Mouse (Mus musculus) sigmoid colon, adult 10 weeks (tissue): ENCODE results near the gene Cd300e. TPM values are rescaled to one million over a fixed set of nuclear protein-coding genes. Genes with fewer than 3 reads are reported as not detected.

Source experiments
- polyA plus RNA-seq: library from polyadenylated mRNA; stranded (reverse); fragments of 350-450 nt; fragmentation: Illumina TruSeq; extraction: RNeasy Lipid Tissue Mini Kit (QIAGEN cat#74804); gene quantifications from one replicate; pipeline ENCODE4 v1.2.3, GENCODE M21; 2014; ENCODE audit warnings: low read depth, low replicate concordance

Gene Cd300e
- 2.1 TPM for polyA plus RNA-seq

DNA sequence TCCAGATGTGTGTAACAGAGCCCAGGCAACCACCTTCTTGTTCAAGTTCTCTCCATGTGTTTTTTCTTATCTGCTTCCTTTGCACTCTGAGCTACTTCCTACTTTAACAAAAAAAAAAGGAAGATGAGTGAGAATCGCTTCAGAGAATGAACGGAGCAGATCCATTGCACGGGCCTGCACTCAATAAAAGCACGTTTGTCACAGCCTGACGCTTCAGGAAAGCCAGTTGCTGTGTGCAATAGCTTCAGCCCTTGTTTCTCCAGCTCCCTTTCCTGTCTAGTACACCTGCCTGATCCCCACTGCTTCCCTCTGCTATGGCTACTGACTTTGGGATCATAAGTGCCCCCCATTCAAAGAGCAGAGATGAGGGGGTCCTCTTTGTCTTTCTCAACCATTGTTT, at the start of gene Cd300e:
Gene Cd300e (minus strand): TSS at position 101 of the 400 bp plus-strand sequence.

DNA sequence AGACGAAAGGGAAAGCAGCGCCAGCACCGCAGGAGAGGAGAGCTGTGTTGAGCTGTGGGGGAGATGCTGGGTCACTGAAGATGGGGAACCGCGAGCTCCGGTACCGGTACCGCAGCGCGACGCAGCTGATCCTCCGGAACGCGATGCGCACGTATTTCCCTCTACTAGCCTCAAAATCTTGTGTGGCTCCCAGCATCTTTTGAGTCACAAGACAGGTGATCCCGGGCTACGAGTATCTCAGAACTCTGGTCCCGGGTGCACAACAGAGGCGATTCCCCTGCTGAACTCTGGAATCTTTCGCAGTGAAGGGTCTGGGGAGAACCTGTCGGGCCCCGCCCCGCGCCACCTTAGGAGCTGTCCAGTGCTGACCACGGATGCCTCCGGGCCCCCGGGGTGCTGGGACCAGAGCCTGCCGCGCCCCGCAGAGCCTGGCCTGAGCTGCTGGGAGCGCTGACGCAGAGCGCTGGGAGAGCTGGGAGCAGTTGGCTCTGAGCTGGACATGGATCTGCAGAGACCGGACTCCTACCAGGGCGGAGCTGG, 29.5 kb upstream of the Cd300e start, which contains the start of gene Rab37:
Gene Rab37 (plus strand): TSS at position 70 of the 540 bp plus-strand sequence.

DNA sequence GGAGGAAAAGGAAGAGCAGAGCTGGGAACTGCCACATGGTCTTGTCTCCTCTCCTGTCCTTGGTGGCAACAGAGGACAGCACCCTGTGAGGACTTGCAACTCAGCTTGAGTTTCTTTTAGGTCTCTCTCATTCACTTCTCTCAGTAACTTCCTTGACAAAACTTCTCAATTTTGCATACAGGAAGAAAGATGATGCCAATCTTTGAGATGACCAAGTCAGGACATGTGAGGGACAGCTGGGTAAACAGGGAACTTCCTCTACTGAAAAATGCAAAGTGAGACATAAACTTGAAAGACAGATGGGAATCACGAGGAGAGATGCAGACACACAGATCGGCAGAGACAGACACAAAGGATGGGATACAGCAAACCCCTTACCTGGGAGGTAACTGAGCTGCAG, 13.7 kb downstream of the Cd300e start, which contains the start of gene Cd300ld3:
Gene Cd300ld3 (minus strand): TSS at position 151 of the 400 bp plus-strand sequence.

DNA sequence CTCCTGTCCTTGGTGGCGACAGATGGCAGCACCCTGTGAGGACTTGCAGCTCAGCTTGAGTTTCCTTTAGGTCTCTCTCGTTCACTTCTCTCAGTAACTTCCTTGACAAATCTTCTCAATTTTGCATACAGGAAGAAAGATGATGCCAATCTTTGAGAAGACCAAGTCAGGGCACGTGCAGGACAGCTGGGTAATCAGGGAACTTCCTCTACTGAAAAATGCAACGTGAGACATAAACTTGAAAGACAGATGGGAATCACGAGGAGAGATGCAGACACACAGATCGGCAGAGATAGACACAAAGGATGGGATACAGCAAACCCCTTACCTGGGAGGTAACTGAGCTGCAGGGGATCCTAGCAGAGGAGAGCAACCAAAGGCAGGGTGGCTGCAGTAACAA, 24.3 kb downstream of the Cd300e start, which contains the start of gene Cd300ld5:
Gene Cd300ld5 (minus strand): TSS at position 101 of the 400 bp plus-strand sequence.

DNA sequence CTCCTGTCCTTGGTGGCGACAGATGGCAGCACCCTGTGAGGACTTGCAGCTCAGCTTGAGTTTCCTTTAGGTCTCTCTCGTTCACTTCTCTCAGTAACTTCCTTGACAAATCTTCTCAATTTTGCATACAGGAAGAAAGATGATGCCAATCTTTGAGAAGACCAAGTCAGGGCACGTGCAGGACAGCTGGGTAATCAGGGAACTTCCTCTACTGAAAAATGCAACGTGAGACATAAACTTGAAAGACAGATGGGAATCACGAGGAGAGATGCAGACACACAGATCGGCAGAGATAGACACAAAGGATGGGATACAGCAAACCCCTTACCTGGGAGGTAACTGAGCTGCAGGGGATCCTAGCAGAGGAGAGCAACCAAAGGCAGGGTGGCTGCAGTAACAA, 35.1 kb downstream of the Cd300e start, which contains the start of gene Cd300ld4:
Gene Cd300ld4 (minus strand): TSS at position 101 of the 400 bp plus-strand sequence.

DNA sequence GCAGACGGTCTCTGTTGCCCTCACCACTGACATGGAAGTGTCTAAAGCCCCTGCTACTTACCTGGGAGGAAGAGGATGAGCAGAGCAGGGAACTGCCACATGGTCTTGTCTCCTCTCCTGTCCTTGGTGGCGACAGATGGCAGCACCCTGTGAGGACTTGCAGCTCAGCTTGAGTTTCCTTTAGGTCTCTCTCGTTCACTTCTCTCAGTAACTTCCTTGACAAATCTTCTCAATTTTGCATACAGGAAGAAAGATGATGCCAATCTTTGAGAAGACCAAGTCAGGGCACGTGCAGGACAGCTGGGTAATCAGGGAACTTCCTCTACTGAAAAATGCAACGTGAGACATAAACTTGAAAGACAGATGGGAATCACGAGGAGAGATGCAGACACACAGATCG, 45.9 kb downstream of the Cd300e start, which contains the start of gene Cd300ld2:
Gene Cd300ld2 (minus strand): TSS at position 101 of the 400 bp plus-strand sequence.

Other genes starting within 250 kb of the Cd300e start
- gene Gprc5c, start 211.0 kb downstream of the Cd300e start, polyA plus RNA-seq = 0.22 TPM
- gene Cd300a, start 172.1 kb downstream of the Cd300e start, polyA plus RNA-seq = 0.76 TPM
- gene Cd300lb, start 127.8 kb downstream of the Cd300e start, polyA plus RNA-seq = 0.73 TPM
- not detected for gene Cd300c, start 93.0 kb downstream of the Cd300e start, polyA plus RNA-seq
- gene Cd300ld, start 72.3 kb downstream of the Cd300e start, polyA plus RNA-seq = 2.2 TPM
- gene Cd300c2, start 60.3 kb downstream of the Cd300e start, polyA plus RNA-seq = 0.82 TPM
- gene Cd300ld2, start 46.0 kb downstream of the Cd300e start, polyA plus RNA-seq = not detected
- not detected for gene Cd300ld4, start 35.2 kb downstream of the Cd300e start, polyA plus RNA-seq
- gene Cd300ld5, start 24.4 kb downstream of the Cd300e start, polyA plus RNA-seq = 1.5 TPM
- 1.5 TPM for gene Cd300ld3, start 13.8 kb downstream of the Cd300e start, polyA plus RNA-seq
- gene Rab37, start 29.3 kb upstream of the Cd300e start, polyA plus RNA-seq = 2.7 TPM
- gene Cd300lf, start 71.8 kb upstream of the Cd300e start, polyA plus RNA-seq = 1.5 TPM
- 29.7 TPM for gene Slc9a3r1, start 101.2 kb upstream of the Cd300e start, polyA plus RNA-seq
- gene Tmem104, start 125.3 kb upstream of the Cd300e start, polyA plus RNA-seq = 0.50 TPM
- 1.3 TPM for gene Nat9, start 125.7 kb upstream of the Cd300e start, polyA plus RNA-seq
- gene Grin2c, start 205.1 kb upstream of the Cd300e start, polyA plus RNA-seq = not detected
- 3.7 TPM for gene Fdxr, start 214.9 kb upstream of the Cd300e start, polyA plus RNA-seq
- gene Fads6, start 235.5 kb upstream of the Cd300e start, polyA plus RNA-seq = 0.47 TPM
- gene Otop2, start 245.0 kb upstream of the Cd300e start, polyA plus RNA-seq = not detected